Mouse (Mus musculus) intestine, postnatal 0 days (tissue): Measurements from ENCODE around the gene Col15a1. TPM values are rescaled to one million over a fixed set of nuclear protein-coding genes. Genes with fewer than 3 reads are reported as not detected.
A peak's percentile ranks its signal among the peaks of the same experiment; 100 is the strongest.

Experiments
- ATAC-seq: fragments of 200-750 bp; cut with Nextera tagmentation; 2 replicates; pipeline ENCODE4 v1.8.0; 2017; ENCODE audit warnings: mild to moderate bottlenecking, moderate TSS enrichment, moderate library complexity
- H3K27ac ChIP-seq: fragments of 300-500 bp; sonication (generic); 2 replicates; pipeline ENCODE4 v1.5.1; 2014; ENCODE audit warnings: mild to moderate bottlenecking, low read depth, low read length, moderate library complexity
- H3K27me3 ChIP-seq: fragments of 300-500 bp; sonication (generic); replicated peaks from 2 replicates; pipeline ENCODE4 v1.6.1; 2014; ENCODE audit warnings: low read length, mixed read lengths; ENCODE audit not compliant: control insufficient read depth, insufficient read depth
- H3K36me3 ChIP-seq: fragments of 300-500 bp; sonication (generic); 2 replicates; pipeline ENCODE4 v1.6.1; 2014; ENCODE audit warnings: mild to moderate bottlenecking, moderate library complexity; ENCODE audit not compliant: control insufficient read depth, insufficient read depth
- H3K4me1 ChIP-seq: fragments of 300-500 bp; sonication (generic); replicated peaks from 2 replicates; pipeline ENCODE4 v1.6.1; 2014; ENCODE audit warnings: antibody characterized with exemption, low read length, mixed read lengths; ENCODE audit not compliant: control insufficient read depth, insufficient read depth
- H3K4me2 ChIP-seq: fragments of 300-500 bp; sonication (generic); replicated peaks from 2 replicates; pipeline ENCODE4 v1.6.1; 2014; ENCODE audit warnings: low read depth, mild to moderate bottlenecking, moderate library complexity
- H3K4me3 ChIP-seq: fragments of 300-500 bp; sonication (generic); 2 replicates; pipeline ENCODE4 v1.5.1; 2014; ENCODE audit warnings: low read depth, low read length
- H3K9ac ChIP-seq: fragments of 300-500 bp; sonication (generic); 2 replicates; pipeline ENCODE4 v1.6.1; 2014; ENCODE audit warnings: mild to moderate bottlenecking, low read depth, low read length
- H3K9me3 ChIP-seq: fragments of 300-500 bp; sonication (generic); 2 replicates; pipeline ENCODE4 v1.6.1; 2016; ENCODE audit warnings: mixed run types; ENCODE audit not compliant: control insufficient read depth
- CTCF ChIP-seq: sonication (generic); IDR thresholded peaks from 2 replicates; pipeline ENCODE4 v1.5.1; 2016; ENCODE audit warnings: low read depth, mild to moderate bottlenecking, control low read depth, antibody characterized with exemption, moderate library complexity
- WGBS: fragments of 180-500 bp; shearing (Covaris S2); extraction: QIAGEN DNeasy Blood & Tissue Kit; methylation state at CpG from one replicate; pipeline ENCODE4 v1.1.7; 2014; 5-methylcytosine and 5-hydroxymethylcytosine counted together
- polyA plus RNA-seq: library from polyadenylated mRNA; unstranded; fragments of >200 nt; fragmentation: Nextera tagmentation; extraction: Ambion mirVana; gene quantifications from 2 replicates; pipeline ENCODE4 v1.2.1, GENCODE M21; 2015

Gene Col15a1
- polyA plus RNA-seq, 1 experiment from 2014 or later: 13.1 TPM

DNA sequence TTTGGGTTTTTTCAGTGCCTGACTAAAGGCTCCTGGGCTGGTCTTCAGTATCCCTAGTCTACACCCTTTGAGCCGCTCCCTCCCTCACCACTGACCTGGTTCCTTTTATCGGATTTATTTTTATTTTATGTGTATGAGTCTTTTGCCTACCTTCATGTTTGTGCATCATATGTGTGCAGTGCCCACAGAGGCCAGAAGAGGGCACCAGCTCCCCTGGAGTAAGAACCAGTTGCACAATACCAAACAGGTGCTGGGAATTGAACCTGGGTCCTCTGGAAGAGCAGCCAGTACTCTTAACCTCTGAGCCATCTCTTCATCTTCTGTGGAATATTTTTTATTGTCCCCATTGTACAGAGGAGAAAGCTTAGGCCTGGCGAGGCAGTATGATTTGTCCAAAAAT lies 44.7 kb downstream of the Col15a1 start:
- WGBS: 98% methylated on average over 3 of the region's 3 CpGs

DNA sequence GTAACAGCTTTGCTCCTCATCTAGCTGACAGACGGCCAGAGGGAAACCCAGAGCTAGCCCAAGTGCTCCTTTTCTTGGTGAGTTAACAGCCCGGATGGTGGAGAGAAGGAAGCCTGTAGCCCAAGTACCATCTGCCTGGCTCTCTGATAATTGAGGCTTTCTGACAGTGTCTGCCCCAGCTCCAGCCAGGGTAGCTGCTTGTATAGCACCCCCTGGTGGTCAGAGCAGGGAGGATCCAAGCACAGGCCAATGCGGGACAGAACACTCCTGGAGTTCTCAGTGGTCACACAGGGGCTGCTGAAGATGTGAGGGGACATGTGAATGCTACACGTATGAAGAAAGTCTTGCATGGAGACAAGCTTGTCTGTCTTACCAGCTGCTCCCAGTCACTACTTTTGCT lies 47.7 kb downstream of the Col15a1 start:
- WGBS: 41% methylated on average over 4 of the region's 4 CpGs
- no peak for ATAC-seq
- TF ChIP-seq CTCF: peak; percentile 94
- Histone ChIP-seq H3K36me3 (no peaks in the 10 kb centered on the region), H3K27ac (no peak overlapping the region), H3K4me3 (no peak overlapping the region), H3K27me3 (no peaks in the 10 kb centered on the region), H3K9ac (no peak overlapping the region), H3K4me1 (0 out of 2 replicates have a peak, but pooled peaks cover 1% of the 10 kb centered on the region), H3K9me3 (no peaks in the 10 kb centered on the region), H3K4me2 (no peak overlapping the region)

More for the DNA sequence above, 44.7 kb downstream of the Col15a1 start:
- Histone ChIP-seq H3K4me1 (no peaks in the 10 kb centered on the region), H3K9ac (no peak overlapping the region), H3K27me3 (no peaks in the 10 kb centered on the region), H3K4me3 (no peak overlapping the region), H3K27ac (no peak overlapping the region), H3K4me2 (no peak overlapping the region), H3K36me3 (no peaks in the 10 kb centered on the region), H3K9me3 (no peaks in the 10 kb centered on the region)
- no peak for ATAC-seq
- peak; percentile 38 for TF ChIP-seq CTCF

DNA sequence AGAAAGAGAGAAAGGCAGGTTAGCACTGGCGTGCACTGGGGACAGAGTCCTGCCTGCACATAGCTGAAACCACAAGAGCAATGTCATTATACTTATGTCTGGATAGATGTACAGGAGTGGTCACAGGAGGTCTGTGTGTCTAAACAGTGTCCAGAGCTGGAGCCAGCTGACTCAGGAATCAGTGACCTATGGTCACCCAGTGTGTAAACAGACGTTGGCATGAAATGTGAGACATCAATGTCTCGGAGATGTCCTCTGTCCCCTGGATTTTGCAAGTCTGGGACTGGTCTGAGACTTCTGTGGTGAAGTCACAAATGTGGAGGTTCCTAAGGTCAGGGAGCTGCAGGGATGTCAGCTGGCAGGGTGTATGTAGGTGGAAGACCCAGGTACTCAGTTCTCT lies 50.2 kb downstream of the Col15a1 start:
- Histone ChIP-seq H3K9ac (no peak overlapping the region), H3K9me3 (no peaks in the 10 kb centered on the region), H3K4me3 (no peak overlapping the region), H3K27ac (no peak overlapping the region), H3K4me1 (0 out of 2 replicates have a peak, but pooled peaks cover 6% of the 10 kb centered on the region), H3K36me3 (no peaks in the 10 kb centered on the region), H3K27me3 (no peaks in the 10 kb centered on the region), H3K4me2 (no peak overlapping the region)
- 48% methylated on average over 3 of the region's 3 CpGs for WGBS
- TF ChIP-seq CTCF: no peak
- ATAC-seq: no peak

DNA sequence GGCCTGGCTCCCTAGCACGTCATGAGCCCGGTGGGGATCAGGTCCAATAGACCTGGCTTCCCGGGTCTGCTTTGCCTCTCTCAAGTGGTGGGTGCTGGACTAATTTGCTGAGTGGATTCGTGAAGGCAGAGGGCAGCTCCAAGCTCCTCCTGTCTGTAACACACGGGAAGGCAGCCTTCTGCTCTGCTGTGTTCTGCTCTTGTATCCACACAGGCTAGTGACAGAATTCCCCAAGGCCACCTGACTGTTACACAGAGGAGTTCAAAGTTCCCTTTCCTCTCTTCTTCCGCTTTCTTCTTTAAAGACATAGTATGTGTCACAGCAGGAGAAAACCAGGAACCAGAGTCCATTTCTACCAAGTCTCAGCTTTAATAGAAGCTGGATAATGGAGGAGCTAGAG lies 53.1 kb downstream of the Col15a1 start:
- ATAC-seq: peak; percentile 93
- Histone ChIP-seq H3K9me3 (no peaks in the 10 kb centered on the region), H3K9ac (no peak overlapping the region), H3K4me2 (no peak overlapping the region), H3K4me1 (0 out of 2 replicates have a peak, but pooled peaks cover 6% of the 10 kb centered on the region), H3K27me3 (no peaks in the 10 kb centered on the region), H3K27ac (peak overlapping the region; percentile 64), H3K4me3 (no peak overlapping the region), H3K36me3 (no peaks in the 10 kb centered on the region)
- WGBS: 56% methylated on average over 6 of the region's 6 CpGs
- TF ChIP-seq CTCF: peak; percentile 56

DNA sequence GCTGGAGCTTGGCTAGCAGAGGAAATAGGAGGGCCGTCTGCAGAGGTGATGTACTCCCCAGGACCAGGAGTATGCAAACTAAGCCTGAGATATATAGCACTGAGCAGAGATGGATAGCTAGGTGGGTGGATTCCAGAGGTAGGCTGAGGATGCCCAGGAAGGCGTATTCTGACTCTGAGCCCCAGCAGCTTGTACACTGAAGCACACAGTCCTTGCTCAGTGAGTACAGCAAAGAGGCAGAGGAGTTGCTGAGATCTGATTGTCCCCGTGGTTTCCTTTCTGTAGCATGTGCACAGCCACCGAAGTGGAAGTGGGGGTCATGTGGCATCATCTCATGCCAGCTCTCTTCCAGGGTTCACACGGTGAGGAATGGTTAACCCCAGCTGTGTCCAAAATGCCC lies 54.0 kb downstream of the Col15a1 start:
- H3K4me1 ChIP-seq: 0 out of 2 replicates have a peak, but pooled peaks cover 6% of the 10 kb centered on the region
- no peak for ATAC-seq
- no peak for TF ChIP-seq CTCF
- no peaks in the 10 kb centered on the region for H3K27me3 ChIP-seq
- H3K4me3 ChIP-seq: no peak overlapping the region
- no peak overlapping the region for H3K27ac ChIP-seq
- no peak overlapping the region for H3K9ac ChIP-seq
- no peaks in the 10 kb centered on the region for H3K36me3 ChIP-seq
- 77% methylated on average over 5 of the region's 5 CpGs for WGBS
- no peaks in the 10 kb centered on the region for H3K9me3 ChIP-seq
- no peak overlapping the region for H3K4me2 ChIP-seq

DNA sequence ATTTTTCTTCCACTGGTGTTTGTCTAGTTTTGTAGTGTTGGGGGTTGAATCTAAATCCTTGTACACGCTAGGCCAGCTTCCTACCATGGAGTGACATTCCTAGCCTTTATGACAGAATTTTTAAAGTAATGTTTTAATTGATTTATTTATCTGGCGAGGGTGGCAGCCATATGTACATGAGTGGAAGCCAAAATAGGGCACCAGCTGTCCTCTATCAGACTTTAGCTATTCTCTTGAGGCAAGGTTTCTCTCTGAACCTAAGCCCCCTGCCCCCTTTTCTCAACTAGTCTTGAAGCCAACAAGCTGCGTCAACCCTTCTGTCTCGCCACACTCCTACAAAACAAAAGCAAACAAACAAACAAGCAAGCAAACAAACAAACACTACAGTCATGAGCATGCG lies 57.6 kb downstream of the Col15a1 start:
- H3K9me3 ChIP-seq: no peaks in the 10 kb centered on the region
- no peak for ATAC-seq
- no peaks in the 10 kb centered on the region for H3K36me3 ChIP-seq
- no peak overlapping the region for H3K4me3 ChIP-seq
- H3K4me2 ChIP-seq: no peak overlapping the region
- no peak overlapping the region for H3K27ac ChIP-seq
- TF ChIP-seq CTCF: no peak
- 82% methylated on average over 5 of the region's 5 CpGs for WGBS
- no peak overlapping the region for H3K9ac ChIP-seq
- H3K4me1 ChIP-seq: 0 out of 2 replicates have a peak, but pooled peaks cover 5% of the 10 kb centered on the region
- H3K27me3 ChIP-seq: no peaks in the 10 kb centered on the region
